Mouse (Mus musculus): ENCODE measurements around the gene Ado. TPM values are rescaled to one million over a fixed set of nuclear protein-coding genes. Genes with fewer than 3 reads are reported as not detected.

The Ado gene
- polyA plus RNA-seq, 1 experiment from 2014 or later, result 60.7 TPM

DNA sequence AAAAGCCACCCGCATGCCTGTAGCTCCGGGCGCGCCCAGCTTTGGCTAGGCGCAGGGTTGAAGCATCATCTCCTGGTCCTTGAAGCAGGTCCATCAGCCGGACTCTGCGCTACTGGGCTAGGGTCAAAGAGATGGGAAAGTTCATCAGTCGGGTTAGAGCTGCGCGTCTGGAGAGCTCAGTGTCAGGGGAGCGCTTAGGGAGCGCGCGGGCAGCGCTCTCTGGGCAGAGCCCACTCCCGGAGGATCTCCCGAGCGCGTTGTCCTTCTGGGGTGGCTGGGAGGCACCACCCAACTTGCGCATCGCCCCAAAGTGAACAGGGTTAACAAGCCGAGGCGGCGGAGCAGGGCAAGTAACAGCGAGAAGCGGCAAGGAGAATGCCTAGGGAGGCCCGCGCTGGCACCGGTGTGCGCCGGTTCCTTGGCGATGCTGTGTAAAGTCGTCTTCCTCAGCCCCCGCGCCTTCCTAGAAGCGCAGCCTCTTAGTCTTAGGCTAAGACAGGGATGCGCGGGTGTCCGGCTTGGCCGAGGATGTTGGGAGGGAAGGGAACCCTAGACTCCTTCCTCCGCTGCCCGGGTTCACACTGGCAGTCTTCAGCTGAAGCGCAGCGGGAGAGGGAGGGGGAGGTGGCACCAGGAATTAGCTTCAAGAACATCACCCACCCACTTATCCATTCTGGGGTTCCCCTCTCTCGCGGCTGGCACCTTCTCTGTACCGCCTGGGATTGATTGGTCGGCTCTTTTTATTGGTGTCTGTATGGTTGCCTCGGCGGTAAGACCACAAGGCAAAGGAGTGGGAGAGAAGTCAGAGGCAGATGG lies 10.0 kb downstream of the Ado start:
- under 1% methylated on average over 39 of the region's 50 CpGs for WGBS
- Histone ChIP-seq H3K4me2 (ENCODE audit: low read depth, low read length) (peak overlapping the region; percentile 99), H3K9me3 (ENCODE audit: control insufficient read depth, low read length) (no peaks in the 10 kb centered on the region), H3K4me1 (ENCODE audit: control insufficient read depth, insufficient read depth, low read length) (peaks cover 18% of the 10 kb centered on the region), H3K27me3 (replicated peaks; ENCODE audit: control insufficient read depth, insufficient read depth, low read length) (peaks cover 73% of the 10 kb centered on the region), H3K27ac (replicated peaks; ENCODE audit: low read depth, low read length) (no peak overlapping the region), H3K36me3 (ENCODE audit: control insufficient read depth, insufficient read depth, low read length) (no peaks in the 10 kb centered on the region), H3K9ac (ENCODE audit: low read depth, low read length) (peak overlapping the region; percentile 42), H3K4me3 (ENCODE audit: low read depth, low read length) (peak overlapping the region; percentile 51)
- ATAC-seq (ENCODE audit: low read depth), result no peak
- peak; percentile 8 for DNase-seq (ENCODE audit: low spot score)

- Histone ChIP-seq H3K27me3 (replicated peaks; ENCODE audit: control insufficient read depth, insufficient read depth, low read length) (peaks cover 80% of the 10 kb centered on the region), H3K4me2 (ENCODE audit: low read depth, low read length) (peak overlapping the region; percentile 99), H3K4me1 (ENCODE audit: control insufficient read depth, insufficient read depth, low read length) (peaks cover 18% of the 10 kb centered on the region), H3K27ac (replicated peaks; ENCODE audit: low read depth, low read length) (no peak overlapping the region), H3K9ac (ENCODE audit: low read depth, low read length) (0 out of 2 replicates have a peak overlapping the region, but pooled peaks have one; percentile 65), H3K9me3 (ENCODE audit: control insufficient read depth, low read length) (no peaks in the 10 kb centered on the region), H3K36me3 (ENCODE audit: control insufficient read depth, insufficient read depth, low read length) (no peaks in the 10 kb centered on the region), H3K4me3 (ENCODE audit: low read depth, low read length) (peak overlapping the region; percentile 51)
- ATAC-seq (ENCODE audit: low read depth) (no peak), DNase-seq (ENCODE audit: low spot score) (no peak)
- WGBS, result under 1% methylated on average over 19 of the region's 19 CpGs
Measured at GRCm38 (mm10) chr10:67538106-67538505, 10.6 kb downstream of the Ado start.

DNA sequence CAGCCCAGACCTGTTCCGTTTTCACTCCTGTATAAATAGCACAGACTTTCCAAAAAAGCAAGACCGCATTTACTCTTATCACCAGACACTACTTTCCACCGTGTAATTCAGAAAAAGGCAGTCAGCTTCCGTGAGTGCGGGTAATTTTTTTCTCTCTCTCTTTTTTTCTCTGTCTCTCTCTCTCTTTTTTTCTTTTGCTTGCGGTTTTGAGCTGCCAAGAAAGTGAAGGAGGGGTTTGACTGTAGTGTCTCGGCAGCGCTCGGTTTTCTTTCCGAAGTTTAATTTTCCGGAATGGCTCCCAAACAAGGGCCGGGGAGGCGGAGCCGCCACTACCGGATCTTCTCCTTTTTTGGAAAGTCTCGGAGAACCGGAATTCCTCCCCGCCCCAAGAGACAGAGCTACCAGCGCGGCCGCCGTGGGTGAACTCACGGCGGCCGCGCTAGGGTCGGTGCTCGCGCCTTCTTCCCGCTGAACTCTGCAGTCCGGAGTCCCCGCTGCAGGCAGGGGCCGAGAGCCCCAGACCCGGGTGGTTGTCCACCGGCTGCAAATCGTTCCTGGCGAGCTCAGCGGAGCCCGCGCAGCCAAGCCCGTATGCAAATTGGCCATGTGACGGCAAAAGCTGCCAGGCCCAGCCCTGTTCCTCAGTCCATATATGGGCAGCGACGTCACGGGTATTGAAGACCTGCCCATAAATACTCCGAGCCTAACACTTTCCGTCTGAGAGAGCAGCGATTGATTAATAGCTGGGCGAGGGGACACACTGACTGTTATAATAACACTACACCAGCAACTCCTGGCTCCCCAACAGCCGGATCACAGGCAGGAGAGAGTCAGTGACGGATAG lies 11.4 kb downstream of the Ado start:
- ATAC-seq (ENCODE audit: low read depth) (peak; percentile 93), DNase-seq (ENCODE audit: low spot score) (peak; percentile 97)
- Histone ChIP-seq H3K9ac (ENCODE audit: low read depth, low read length) (peak overlapping the region; percentile 65), H3K36me3 (ENCODE audit: control insufficient read depth, insufficient read depth, low read length) (no peaks in the 10 kb centered on the region), H3K27me3 (replicated peaks; ENCODE audit: control insufficient read depth, insufficient read depth, low read length) (peaks cover 86% of the 10 kb centered on the region), H3K27ac (replicated peaks; ENCODE audit: low read depth, low read length) (peak overlapping the region; percentile 9; the same call in 1 of the 2 replicates), H3K4me1 (ENCODE audit: control insufficient read depth, insufficient read depth, low read length) (peaks cover 18% of the 10 kb centered on the region), H3K9me3 (ENCODE audit: control insufficient read depth, low read length) (no peaks in the 10 kb centered on the region), H3K4me3 (ENCODE audit: low read depth, low read length) (peak overlapping the region; percentile 51), H3K4me2 (ENCODE audit: low read depth, low read length) (peak overlapping the region; percentile 99)
- WGBS, result under 1% methylated on average over 45 of the region's 51 CpGs

DNA sequence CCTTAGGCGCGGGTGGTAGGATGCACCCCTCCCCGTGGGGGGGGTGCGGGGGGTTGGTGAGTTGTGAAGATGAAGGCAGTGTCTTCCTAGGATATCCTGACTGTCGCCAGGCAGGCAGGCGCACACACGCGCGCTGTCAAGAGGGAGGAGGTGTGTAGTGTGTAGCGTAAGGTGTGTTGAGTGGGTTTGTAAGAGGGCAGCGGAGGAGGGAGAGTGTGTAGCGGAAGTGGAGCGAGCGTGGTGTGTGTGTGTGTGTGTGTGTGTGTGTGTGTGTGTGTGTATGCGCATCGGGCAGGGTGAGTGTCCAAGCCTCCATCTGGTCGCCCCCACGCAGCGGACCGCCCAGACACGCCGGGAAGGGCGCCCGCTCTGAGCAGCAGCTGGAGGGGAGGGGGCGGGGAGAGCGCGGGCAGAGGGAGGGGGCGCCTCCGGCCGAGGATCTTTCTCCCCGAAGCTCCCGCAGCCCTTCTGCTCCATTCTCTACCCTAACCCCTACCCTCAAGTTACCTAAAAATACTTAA lies 12.1 kb downstream of the Ado start:
- Histone ChIP-seq H3K27me3 (replicated peaks; ENCODE audit: control insufficient read depth, insufficient read depth, low read length) (peaks cover 85% of the 10 kb centered on the region), H3K4me2 (ENCODE audit: low read depth, low read length) (peak overlapping the region; percentile 99), H3K36me3 (ENCODE audit: control insufficient read depth, insufficient read depth, low read length) (no peaks in the 10 kb centered on the region), H3K4me3 (ENCODE audit: low read depth, low read length) (peak overlapping the region; percentile 51), H3K9ac (ENCODE audit: low read depth, low read length) (peak overlapping the region; percentile 65), H3K27ac (replicated peaks; ENCODE audit: low read depth, low read length) (peak overlapping the region; percentile 9), H3K4me1 (ENCODE audit: control insufficient read depth, insufficient read depth, low read length) (peaks cover 18% of the 10 kb centered on the region), H3K9me3 (ENCODE audit: control insufficient read depth, low read length) (no peaks in the 10 kb centered on the region)
- peak; percentile 28 for ATAC-seq (ENCODE audit: low read depth)
- peak; percentile 39 for DNase-seq (ENCODE audit: low spot score)
- WGBS, result 2% methylated on average over 18 of the region's 32 CpGs

GRCm38 (mm10) chr10:67535972-67536371 lies 12.8 kb downstream of the Ado start:
- peak overlapping the region; percentile 65 for H3K9ac ChIP-seq (ENCODE audit: low read depth, low read length)
- ATAC-seq (ENCODE audit: low read depth) (peak; percentile 17; the same call in 1 of the 2 replicates), DNase-seq (ENCODE audit: low spot score) (peak; percentile 73)
- no peaks in the 10 kb centered on the region for H3K9me3 ChIP-seq (ENCODE audit: control insufficient read depth, low read length)
- H3K27ac ChIP-seq (replicated peaks; ENCODE audit: low read depth, low read length), result no peak overlapping the region
- peaks cover 81% of the 10 kb centered on the region for H3K27me3 ChIP-seq (replicated peaks; ENCODE audit: control insufficient read depth, insufficient read depth, low read length)
- H3K4me2 ChIP-seq (ENCODE audit: low read depth, low read length), result peak overlapping the region; percentile 99
- H3K4me1 ChIP-seq (ENCODE audit: control insufficient read depth, insufficient read depth, low read length), result peaks cover 16% of the 10 kb centered on the region
- H3K36me3 ChIP-seq (ENCODE audit: control insufficient read depth, insufficient read depth, low read length), result no peaks in the 10 kb centered on the region
- WGBS, result 0% methylated on average over 28 of the region's 35 CpGs
- H3K4me3 ChIP-seq (ENCODE audit: low read depth, low read length), result peak overlapping the region; percentile 51

DNA sequence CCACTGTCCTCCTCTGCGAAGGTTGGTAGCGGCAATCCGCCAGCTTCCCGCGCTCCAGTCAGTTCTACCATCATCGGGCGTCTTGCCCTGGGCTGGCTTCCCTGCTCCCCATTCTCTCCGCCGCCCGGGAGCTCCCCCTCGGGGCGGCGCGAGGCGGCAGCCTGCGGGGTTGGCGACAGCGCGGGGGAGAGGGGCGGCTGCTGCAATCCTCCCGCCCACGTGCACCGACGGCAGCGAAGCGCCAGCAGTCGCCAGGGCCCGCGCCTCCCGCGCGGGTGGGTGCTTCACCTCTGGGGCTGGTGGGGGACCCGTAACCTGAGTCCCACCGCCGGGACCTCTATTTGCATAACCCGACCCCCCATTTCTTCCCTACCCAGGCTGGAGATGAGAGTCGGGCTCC lies 13.5 kb downstream of the Ado start, which contains the start of gene Egr2:
Gene Egr2 (plus strand): TSS at position 220 of the 400 bp plus-strand sequence.
- Histone ChIP-seq H3K27me3 (replicated peaks; ENCODE audit: control insufficient read depth, insufficient read depth, low read length) (peaks cover 74% of the 10 kb centered on the region), H3K4me1 (ENCODE audit: control insufficient read depth, insufficient read depth, low read length) (peaks cover 12% of the 10 kb centered on the region), H3K4me3 (ENCODE audit: low read depth, low read length) (peak within 1 kb of the TSS; percentile 51), H3K27ac (replicated peaks; ENCODE audit: low read depth, low read length) (no peak within 1 kb of the TSS), H3K4me2 (ENCODE audit: low read depth, low read length) (peak within 1 kb of the TSS; percentile 99), H3K9me3 (ENCODE audit: control insufficient read depth, low read length) (no peaks in the 10 kb centered on the region), H3K36me3 (ENCODE audit: control insufficient read depth, insufficient read depth, low read length) (no peaks in the 10 kb centered on the region), H3K9ac (ENCODE audit: low read depth, low read length) (peak within 1 kb of the TSS; percentile 65)
- DNase-seq (ENCODE audit: low spot score), result peak; percentile 13
- WGBS, result 2% methylated on average over 20 of the region's 37 CpGs
- no peak for ATAC-seq (ENCODE audit: low read depth)

DNA sequence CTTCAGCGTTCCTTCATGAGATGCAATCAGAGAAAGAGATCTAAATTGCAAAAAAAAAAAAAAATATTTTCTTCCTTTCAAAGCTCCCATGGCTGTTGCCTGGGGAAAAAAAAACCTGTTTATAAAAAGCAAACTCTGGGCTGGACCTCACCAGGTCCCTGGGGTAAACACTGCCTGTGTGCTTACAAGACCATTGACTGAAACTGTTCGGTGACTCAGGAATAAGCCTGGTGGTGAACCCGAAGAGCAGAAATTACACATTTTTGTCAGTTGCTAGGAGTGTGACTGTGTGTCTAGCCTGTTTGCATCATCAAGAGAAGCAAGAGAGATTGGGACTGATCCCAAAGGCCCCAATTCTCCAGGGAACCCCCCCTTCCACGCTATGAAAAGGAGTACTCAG lies 19.0 kb downstream of the Ado start:
- peaks cover 32% of the 10 kb centered on the region for H3K27me3 ChIP-seq (replicated peaks; ENCODE audit: control insufficient read depth, insufficient read depth, low read length)
- no peak overlapping the region for H3K4me3 ChIP-seq (ENCODE audit: low read depth, low read length)
- no peaks in the 10 kb centered on the region for H3K9me3 ChIP-seq (ENCODE audit: control insufficient read depth, low read length)
- no peaks in the 10 kb centered on the region for H3K36me3 ChIP-seq (ENCODE audit: control insufficient read depth, insufficient read depth, low read length)
- ATAC-seq (ENCODE audit: low read depth) (no peak), DNase-seq (ENCODE audit: low spot score) (no peak)
- H3K9ac ChIP-seq (ENCODE audit: low read depth, low read length), result no peak overlapping the region
- no peak overlapping the region for H3K27ac ChIP-seq (replicated peaks; ENCODE audit: low read depth, low read length)
- no peak overlapping the region for H3K4me2 ChIP-seq (ENCODE audit: low read depth, low read length)
- H3K4me1 ChIP-seq (ENCODE audit: control insufficient read depth, insufficient read depth, low read length), result no peaks in the 10 kb centered on the region
- 73% methylated on average over 4 of the region's 4 CpGs for whole genome bisulfite sequencing

- H3K36me3 ChIP-seq (ENCODE audit: control insufficient read depth, insufficient read depth, low read length), result no peaks in the 10 kb centered on the region
- H3K4me2 ChIP-seq (ENCODE audit: low read depth, low read length), result no peak overlapping the region
- H3K4me3 ChIP-seq (ENCODE audit: low read depth, low read length), result no peak overlapping the region
- H3K9ac ChIP-seq (ENCODE audit: low read depth, low read length), result no peak overlapping the region
- H3K27me3 ChIP-seq (replicated peaks; ENCODE audit: control insufficient read depth, insufficient read depth, low read length), result 0 out of 2 replicates have a peak, but pooled peaks cover 3% of the 10 kb centered on the region
- H3K4me1 ChIP-seq (ENCODE audit: control insufficient read depth, insufficient read depth, low read length), result no peaks in the 10 kb centered on the region
- no peak for ATAC-seq (ENCODE audit: low read depth)
- WGBS, result 72% methylated on average over 9 of the region's 9 CpGs
- H3K27ac ChIP-seq (replicated peaks; ENCODE audit: low read depth, low read length), result no peak overlapping the region
- DNase-seq (ENCODE audit: low spot score), result no peak
- no peaks in the 10 kb centered on the region for H3K9me3 ChIP-seq (ENCODE audit: control insufficient read depth, low read length)
Measured at GRCm38 (mm10) chr10:67526435-67526834, 22.3 kb downstream of the Ado start.

Measured in embryonic facial prominence, embryonic 14.5 days (tissue).